Mouse (Mus musculus): ENCODE results near the gene Taar1.

The Taar1 gene

DNA sequence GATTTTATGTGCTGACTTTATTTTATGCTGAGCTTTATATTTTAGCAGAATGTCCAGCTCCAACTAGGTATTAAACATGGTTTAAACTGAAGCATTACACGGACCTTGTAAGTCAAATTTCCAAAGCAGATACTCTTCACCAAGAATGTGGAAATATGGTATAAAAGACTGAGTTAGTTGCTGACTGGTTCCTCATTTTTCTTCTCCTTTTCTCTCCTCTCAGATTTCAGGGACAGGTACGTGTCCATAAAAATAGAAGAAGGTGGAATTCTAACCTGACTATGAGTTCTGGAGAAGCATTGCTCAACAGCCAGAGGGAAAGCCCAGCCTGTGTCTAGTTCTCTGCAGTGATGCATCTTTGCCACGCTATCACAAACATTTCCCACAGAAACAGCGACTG lies at the start of gene Taar1:
TSS of gene Taar1 (plus strand) at position 301 of the 400 bp plus-strand sequence.
- DNase-seq = no peak

GRCm38 (mm10) chr10:23880695-23881094 lies 39.5 kb upstream of the Taar1 start:
- peak; percentile 18 for DNase-seq

DNA sequence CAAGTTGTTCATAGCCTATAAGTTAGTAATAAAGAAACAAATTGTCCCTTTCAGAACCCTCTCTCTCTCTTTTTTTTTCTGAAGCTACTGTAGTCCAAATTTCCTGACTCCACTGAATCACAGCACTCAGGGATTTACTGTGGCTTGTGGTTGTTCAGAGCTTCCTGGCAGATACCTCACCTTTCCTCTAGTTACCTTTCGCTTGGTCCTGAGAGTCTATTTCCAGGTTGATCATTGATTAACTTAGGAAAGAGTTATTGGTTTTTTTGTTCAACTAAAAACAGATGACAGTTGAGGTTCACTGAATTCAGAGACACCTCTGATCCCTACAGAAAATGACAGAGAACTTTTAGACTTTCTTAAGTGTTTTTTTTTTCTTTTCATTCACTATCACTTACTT lies 35.2 kb upstream of the Taar1 start:
- no peak for DNase-seq

- DNase-seq = no peak
Observed at GRCm38 (mm10) chr10:23886060-23886459, 34.1 kb upstream of the Taar1 start.

- no peak for DNase-seq
Observed at GRCm38 (mm10) chr10:23892987-23893386, 27.2 kb upstream of the Taar1 start.

DNA sequence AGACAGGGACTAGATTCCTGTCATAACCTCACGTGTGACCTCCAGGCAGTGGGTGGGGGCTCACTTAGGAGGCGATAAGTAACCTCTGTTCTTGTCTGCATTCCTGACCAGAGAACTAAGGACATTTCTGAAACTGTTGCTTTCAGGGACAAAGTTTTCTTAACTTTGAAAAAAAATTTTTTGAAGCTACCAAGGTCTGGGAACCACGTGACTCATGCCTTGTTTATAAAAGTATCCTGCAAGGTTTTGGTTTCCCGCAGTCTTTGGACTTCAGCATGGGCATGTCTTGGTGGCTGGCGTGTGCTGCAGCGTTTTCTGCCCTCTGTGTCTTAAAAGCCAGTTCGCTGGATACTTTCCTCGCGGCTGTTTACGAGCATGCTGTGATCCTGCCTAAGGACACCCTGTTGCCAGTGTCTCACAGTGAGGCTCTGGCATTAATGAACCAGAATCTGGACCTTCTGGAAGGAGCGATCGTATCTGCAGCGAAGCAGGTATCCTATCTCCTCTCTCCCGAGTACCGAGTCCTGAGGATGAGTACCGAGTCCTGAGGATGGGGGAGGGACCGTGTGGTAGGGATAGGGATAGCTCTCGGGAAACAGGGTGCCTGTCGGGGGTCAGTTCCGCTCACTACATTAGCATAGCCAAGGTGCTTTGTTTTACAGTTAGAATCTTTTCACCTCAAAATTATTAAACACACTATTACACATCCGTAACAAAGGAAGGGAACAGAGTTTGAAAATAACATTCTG lies 25.4 kb upstream of the Taar1 start, which contains the start of gene Vnn1:
TSS of gene Vnn1 (plus strand) at position 88 of the 749 bp plus-strand sequence.
- no peak for DNase-seq

GRCm38 (mm10) chr10:23895376-23895775 lies 24.8 kb upstream of the Taar1 start:
- DNase-seq = no peak

- no peak for DNase-seq
Observed at GRCm38 (mm10) chr10:23901119-23901518, 19.0 kb upstream of the Taar1 start.

DNA sequence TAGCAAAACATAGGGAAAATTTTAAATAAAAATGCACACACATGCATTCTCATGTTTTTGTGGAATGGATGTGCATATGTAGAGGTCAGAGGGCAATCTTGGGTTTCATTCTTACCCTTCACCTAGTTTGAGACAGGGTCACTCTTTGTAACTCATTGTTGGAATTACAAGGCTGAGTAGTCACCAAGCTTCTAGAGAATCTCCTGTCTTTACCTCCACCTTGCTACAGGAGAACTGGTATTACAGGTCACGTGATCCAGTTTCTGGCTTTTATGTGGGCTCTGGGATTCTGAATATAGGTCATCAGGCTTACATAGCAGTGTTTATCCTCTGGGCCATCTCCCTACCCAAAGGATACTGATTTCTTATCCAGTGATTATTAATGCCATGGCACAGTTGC lies 14.5 kb upstream of the Taar1 start:
- DNase-seq = no peak

DNA sequence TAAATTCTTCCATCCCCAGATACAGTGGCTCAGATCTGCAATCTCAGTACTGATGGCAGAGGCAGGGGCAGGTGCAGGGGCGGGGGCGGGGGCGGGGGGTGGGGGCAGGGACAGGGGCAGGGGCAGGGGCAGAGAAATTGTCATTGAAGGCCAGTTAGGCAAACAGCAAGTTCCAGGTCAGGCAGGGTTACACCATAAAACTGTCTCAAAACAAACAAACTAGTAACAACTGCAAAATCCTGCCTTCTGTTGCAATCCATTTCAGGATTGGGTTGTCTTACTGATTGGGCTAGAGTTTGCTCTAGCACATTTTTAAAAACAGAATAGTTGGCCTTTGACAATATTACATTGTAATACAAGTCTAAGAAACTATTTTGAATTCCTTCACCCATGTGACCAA lies 2.3 kb downstream of the Taar1 start:
- DNase-seq = no peak

DNA sequence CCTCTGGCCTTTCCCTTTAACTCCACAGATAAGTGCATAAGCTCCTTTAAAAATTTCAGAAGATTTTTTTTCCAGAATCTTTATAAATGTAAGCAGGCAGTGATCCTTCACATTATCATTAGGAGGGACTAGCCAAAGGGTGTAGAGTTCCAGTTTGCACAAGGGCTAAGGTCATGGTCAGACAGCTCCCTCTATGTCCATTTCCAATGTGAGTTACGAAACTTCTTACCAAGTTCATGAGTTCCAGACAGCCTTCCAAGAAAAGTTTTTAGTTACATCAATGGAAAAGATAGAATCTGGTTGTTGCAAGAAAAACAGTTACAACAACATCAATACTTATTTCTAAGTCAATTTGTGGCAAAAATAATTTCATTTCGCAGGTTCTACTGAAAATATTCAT lies 3.8 kb downstream of the Taar1 start:
- no peak for DNase-seq

DNA sequence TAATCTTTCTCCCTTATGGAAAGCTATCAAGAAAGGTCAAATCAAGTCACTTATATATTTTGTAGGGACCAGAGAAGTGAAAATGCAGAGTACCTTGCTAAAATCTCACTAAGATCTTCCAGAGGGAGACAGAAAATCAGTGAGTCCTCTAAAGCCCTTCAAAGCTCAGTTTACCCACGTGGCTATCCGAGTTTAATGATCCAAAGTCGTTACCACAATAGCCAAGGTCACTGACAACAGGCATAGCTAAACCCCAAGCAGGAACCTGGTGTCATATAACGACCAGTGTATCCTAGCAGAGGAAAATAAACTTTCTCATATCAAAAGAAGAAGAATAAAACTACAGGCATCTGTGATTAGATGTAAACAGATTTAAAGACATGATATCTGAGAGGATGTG lies 17.5 kb downstream of the Taar1 start:
- DNase-seq = no peak

DNA sequence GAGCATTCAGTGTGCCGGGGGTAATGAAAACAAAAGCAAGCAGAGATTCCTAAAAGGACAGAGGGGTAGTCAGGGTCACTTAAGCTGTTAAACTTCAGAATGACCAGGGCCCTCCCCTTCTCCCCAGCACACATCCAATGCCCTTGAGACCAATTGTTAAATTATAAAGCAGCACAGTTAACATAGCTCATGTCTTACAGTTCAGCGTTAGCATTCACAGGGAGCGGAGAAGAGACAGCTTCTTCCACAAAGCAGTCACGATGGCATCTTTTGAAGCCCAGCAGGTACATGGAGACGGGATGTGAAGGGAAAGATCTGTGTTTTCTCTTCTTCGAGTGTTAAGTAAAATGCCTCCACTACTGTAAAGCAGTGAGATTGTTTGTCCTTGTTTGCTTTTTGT lies 18.2 kb downstream of the Taar1 start, which contains the start of gene Taar2:
TSS of gene Taar2 (plus strand) at position 261 of the 400 bp plus-strand sequence.
- no peak for DNase-seq

DNA sequence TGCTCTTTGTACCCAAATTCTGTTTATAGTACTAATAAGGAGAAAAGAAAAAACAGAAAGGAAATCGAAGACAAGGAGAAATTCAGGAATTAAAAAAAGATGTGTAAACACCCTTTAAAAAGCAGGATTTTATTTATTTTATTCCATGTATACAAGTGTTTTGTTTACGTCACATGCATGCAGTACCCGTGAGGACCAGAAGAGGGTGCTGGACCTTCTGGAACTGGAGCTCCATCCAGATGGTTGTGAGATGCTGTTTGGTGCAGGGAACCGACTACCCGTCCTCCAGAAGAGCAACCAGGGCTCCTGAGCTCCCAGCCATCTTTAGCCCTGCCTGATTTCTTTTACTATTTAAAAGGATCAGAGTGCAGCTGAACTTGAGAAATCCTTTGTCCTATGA lies 22.3 kb downstream of the Taar1 start:
- peak; percentile 18 for DNase-seq

DNA sequence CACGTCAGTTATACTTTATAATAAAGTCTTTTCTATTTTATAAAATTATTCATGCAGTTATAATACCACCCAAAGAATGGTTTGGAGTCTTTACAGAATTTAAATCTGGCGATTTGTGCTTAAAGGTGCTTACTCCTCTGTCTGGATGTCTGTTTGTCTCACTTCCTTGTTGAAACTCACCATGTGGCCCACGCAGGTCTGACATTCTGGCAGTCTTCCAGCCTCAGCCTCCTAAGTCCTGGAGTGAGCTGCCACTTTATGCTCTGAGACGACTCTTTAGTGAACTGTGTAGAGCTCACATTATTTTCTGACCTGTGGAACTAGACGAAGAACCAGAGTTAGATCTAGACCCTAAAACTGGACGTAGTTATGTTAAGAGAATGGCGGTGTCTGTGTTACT lies 27.9 kb downstream of the Taar1 start:
- no peak for DNase-seq

DNA sequence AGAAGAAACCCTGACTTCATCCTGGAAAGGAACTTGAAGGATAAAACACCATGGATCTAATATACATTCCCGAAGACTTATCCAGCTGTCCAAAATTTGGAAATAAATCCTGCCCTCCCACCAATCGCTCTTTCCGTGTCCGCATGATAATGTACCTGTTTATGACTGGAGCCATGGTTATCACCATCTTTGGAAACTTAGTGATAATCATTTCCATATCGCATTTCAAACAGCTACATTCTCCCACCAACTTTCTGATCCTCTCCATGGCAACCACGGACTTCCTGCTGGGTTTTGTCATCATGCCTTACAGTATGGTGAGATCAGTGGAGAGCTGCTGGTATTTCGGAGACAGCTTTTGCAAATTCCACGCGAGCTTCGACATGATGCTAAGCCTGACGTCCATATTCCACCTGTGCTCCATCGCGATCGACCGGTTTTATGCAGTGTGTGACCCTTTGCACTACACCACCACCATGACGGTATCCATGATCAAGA lies 29.4 kb downstream of the Taar1 start, which contains the start of gene Taar3:
TSS of gene Taar3 (plus strand) at position 51 of the 498 bp plus-strand sequence.
- no peak for DNase-seq

DNA sequence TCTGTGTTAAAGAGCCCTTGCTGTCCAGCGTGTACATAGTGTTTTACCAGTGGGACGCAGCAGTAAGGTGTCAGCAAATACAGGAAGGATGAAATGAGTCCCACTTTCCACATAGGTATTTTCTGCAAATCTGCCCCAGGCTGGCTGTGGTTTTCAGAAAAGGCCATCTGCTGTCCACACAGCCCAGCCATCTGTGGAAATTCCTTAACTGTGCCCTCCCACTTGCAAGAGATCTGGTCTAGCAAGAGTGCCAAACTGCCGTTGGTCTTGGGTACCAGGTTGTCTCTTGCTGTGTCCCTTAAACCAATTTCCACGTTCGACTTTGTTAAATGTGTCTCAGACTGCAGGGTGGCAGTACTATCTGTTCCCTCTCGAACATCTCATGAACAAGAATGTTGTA lies 31.6 kb downstream of the Taar1 start:
- DNase-seq = no peak

DNA sequence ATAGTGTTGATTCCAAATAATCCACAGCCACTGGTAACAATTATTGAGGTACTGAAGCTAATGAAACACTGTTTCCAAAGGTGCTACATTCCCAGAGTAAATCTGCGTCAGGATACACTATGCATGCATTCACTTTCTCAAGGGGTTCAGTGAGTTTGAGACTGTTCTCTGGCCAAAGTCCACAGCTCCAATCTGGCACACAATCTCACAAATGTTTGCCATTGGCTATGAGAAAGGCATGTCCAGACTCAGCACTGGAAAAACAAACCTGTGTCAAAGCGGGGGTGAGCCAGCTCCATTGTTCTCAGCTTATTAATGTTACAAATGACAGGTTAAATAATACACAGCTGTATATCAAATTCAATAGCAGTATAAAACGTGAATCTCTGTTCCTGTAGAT lies 38.9 kb downstream of the Taar1 start:
- no peak for DNase-seq

DNA sequence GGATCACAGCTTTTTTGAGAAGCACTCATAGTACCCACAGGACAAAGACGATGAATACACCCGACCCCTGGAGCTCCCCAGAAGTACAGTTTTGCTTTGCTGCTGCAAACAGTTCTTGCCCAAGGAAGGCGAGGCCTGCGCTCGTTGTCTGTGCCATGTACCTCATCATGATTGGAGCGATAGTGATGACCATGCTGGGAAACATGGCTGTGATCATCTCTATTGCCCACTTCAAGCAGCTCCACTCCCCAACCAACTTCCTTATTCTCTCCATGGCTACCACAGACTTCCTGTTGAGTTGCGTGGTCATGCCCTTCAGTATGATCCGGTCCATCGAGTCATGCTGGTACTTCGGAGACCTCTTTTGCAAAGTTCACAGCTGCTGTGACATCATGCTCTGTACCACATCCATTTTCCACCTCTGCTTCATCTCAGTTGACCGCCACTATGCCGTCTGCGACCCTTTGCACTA lies 40.3 kb downstream of the Taar1 start, which contains the start of gene Taar4:
TSS of gene Taar4 (plus strand) at position 51 of the 472 bp plus-strand sequence.
- no peak for DNase-seq

GRCm38 (mm10) chr10:23963444-23963843 lies 43.3 kb downstream of the Taar1 start:
- no peak for DNase-seq

GRCm38 (mm10) chr10:23964921-23965610 lies 44.9 kb downstream of the Taar1 start:
- DNase-seq = no peak

- no peak for DNase-seq
Observed at GRCm38 (mm10) chr10:23970656-23971165, 50.6 kb downstream of the Taar1 start, which contains the start of gene Taar5. Gene Taar5, plus strand, starts transcription at chr10:23970706.

Measured in thymus, postnatal 25 days (tissue).